Mouse (Mus musculus) liver, postnatal 0 days (tissue): ENCODE results near the gene Wdr43. TPM values are rescaled to one million over a fixed set of nuclear protein-coding genes. Genes with fewer than 3 reads are reported as not detected.

Experiments used
- ATAC-seq: fragments of 200-750 bp; cut with Nextera tagmentation; 2 replicates; pipeline ENCODE4 v1.8.0; 2017; ENCODE audit warnings: mild to moderate bottlenecking, moderate library complexity
- DNase-seq: peaks from one replicate; pipeline ENCODE4 v3.0.0-alpha.2; 2016
- H3K27ac ChIP-seq: fragments of 300-500 bp; sonication (generic); 2 replicates; pipeline ENCODE4 v1.5.1; 2014; ENCODE audit warnings: antibody characterized with exemption, moderate library complexity, mild to moderate bottlenecking, low read depth
- H3K27me3 ChIP-seq: fragments of 300-500 bp; sonication (generic); 2 replicates; pipeline ENCODE4 v1.6.1; 2014; ENCODE audit warnings: low read length, control low read depth, mixed read lengths; ENCODE audit not compliant: insufficient read depth
- H3K36me3 ChIP-seq: fragments of 300-500 bp; sonication (generic); replicated peaks from 2 replicates; pipeline ENCODE4 v1.6.1; 2014; ENCODE audit warnings: mild to moderate bottlenecking, control low read depth, low read length, moderate library complexity, mixed read lengths; ENCODE audit not compliant: insufficient read depth
- H3K4me1 ChIP-seq: fragments of 300-500 bp; sonication (generic); 2 replicates; pipeline ENCODE4 v1.6.1; 2014; ENCODE audit warnings: antibody characterized with exemption, mild to moderate bottlenecking, control low read depth; ENCODE audit not compliant: insufficient read depth
- H3K4me2 ChIP-seq: fragments of 300-500 bp; sonication (generic); 2 replicates; pipeline ENCODE4 v1.6.1; 2014; ENCODE audit warnings: low read depth, mild to moderate bottlenecking, low read length, moderate library complexity, mixed read lengths
- H3K4me3 ChIP-seq: fragments of 300-500 bp; sonication (generic); 2 replicates; pipeline ENCODE4 v1.5.1; 2014; ENCODE audit warnings: low read depth, low read length
- H3K9ac ChIP-seq: fragments of 300-500 bp; sonication (generic); replicated peaks from 2 replicates; pipeline ENCODE4 v1.6.1; 2014; ENCODE audit warnings: mild to moderate bottlenecking, moderate library complexity
- H3K9me3 ChIP-seq: fragments of 300-500 bp; sonication (generic); 2 replicates; pipeline ENCODE4 v1.6.1; 2016; ENCODE audit warnings: mild to moderate bottlenecking, control low read depth, low read length, mixed read lengths
- CTCF ChIP-seq: sonication (generic); IDR thresholded peaks from 2 replicates; pipeline ENCODE4 v1.5.1; 2016; ENCODE audit warnings: antibody characterized with exemption, low read depth
- EP300 ChIP-seq: IDR thresholded peaks from 2 replicates; pipeline ENCODE4 v1.6.1; 2016; ENCODE audit warnings: antibody characterized with exemption, low read depth, mild to moderate bottlenecking
- WGBS: fragments of 180-500 bp; shearing (Covaris S2); extraction: QIAGEN DNeasy Blood & Tissue Kit; methylation state at CpG from one replicate; pipeline ENCODE4 v1.1.7; 2014; ENCODE audit not compliant: insufficient replicate concordance; 5-methylcytosine and 5-hydroxymethylcytosine counted together
- polyA plus RNA-seq: library from polyadenylated mRNA; unstranded; fragments of >200 nt; fragmentation: Nextera tagmentation; extraction: Ambion mirVana; gene quantifications from 2 replicates; pipeline ENCODE4 v1.2.1, GENCODE M21; 2015

Gene Wdr43
- polyA plus RNA-seq, 1 experiment from 2014 or later: 22.6 TPM

DNA sequence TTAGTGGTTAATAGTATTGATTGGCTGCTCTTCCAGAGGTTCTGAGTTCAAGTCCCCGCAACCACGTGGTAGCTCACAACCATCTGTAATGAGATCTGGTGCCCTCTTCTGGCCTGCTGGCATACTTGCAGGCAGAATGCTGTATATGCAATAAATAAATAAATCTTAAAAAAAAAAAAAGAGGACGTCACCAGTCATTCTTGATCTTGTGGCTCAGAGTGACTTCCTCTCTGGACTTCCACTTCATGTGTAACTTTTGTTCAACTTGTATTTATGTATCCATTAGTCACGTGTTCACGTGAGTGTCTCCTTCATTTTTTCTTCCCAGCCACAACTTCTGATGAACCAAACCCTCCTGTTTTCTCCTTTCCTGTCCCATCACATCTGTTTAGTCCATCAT lies 53.8 kb downstream of the Wdr43 start:
- no peak overlapping the region for H3K27ac ChIP-seq
- no peaks in the 10 kb centered on the region for H3K4me1 ChIP-seq
- WGBS: 54% methylated on average over 5 of the region's 5 CpGs
- H3K36me3 ChIP-seq: no peaks in the 10 kb centered on the region
- DNase-seq (no peak), ATAC-seq (no peak)
- H3K9me3 ChIP-seq: no peaks in the 10 kb centered on the region
- no peak overlapping the region for H3K9ac ChIP-seq
- H3K4me3 ChIP-seq: no peak overlapping the region
- H3K4me2 ChIP-seq: no peak overlapping the region
- no peaks in the 10 kb centered on the region for H3K27me3 ChIP-seq
- TF ChIP-seq EP300: no peak
- peak; percentile 40 for TF ChIP-seq CTCF

GRCm38 (mm10) chr17:71671840-71672546 lies 56.3 kb downstream of the Wdr43 start:
- H3K27ac ChIP-seq: no peak overlapping the region
- ATAC-seq (no peak), DNase-seq (peak; percentile 60)
- no peaks in the 10 kb centered on the region for H3K9me3 ChIP-seq
- no peak overlapping the region for H3K4me2 ChIP-seq
- TF ChIP-seq EP300: no peak
- peak; percentile 59 for TF ChIP-seq CTCF
- no peaks in the 10 kb centered on the region for H3K4me1 ChIP-seq
- no peaks in the 10 kb centered on the region for H3K27me3 ChIP-seq
- H3K4me3 ChIP-seq: no peak overlapping the region
- H3K9ac ChIP-seq: no peak overlapping the region
- 56% methylated on average over 17 of the region's 17 CpGs for WGBS
- H3K36me3 ChIP-seq: no peaks in the 10 kb centered on the region

GRCm38 (mm10) chr17:71673092-71673491 lies 57.4 kb downstream of the Wdr43 start, which contains the start of gene Togaram2:
Gene Togaram2 (plus strand): TSS chr17:71673261.
- WGBS: 68% methylated on average over 9 of the region's 9 CpGs
- no peaks in the 10 kb centered on the region for H3K9me3 ChIP-seq

DNA sequence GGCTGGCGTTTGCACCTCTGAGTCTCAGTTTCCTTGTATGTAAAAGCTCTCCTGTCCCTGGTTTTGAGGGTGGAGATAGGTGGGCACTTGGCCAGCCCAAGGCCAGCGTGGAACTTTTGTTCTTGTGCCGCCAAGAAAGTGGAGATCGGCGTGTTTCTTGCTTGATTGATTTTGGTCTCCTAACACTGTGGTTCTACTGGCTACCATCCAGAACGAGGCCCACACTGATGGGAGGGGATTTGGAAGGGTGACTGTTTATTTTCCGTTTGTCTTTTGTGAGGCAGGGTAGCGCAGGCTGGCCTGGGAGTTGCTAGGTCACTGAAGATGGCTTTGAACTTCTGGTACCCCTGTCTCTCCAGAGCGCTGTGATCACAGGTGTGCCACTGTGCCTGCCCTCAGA lies 58.2 kb downstream of the Wdr43 start:
- Histone ChIP-seq H3K9ac (no peak overlapping the region), H3K4me1 (no peaks in the 10 kb centered on the region), H3K4me3 (no peak overlapping the region), H3K9me3 (no peaks in the 10 kb centered on the region), H3K27me3 (no peaks in the 10 kb centered on the region), H3K27ac (no peak overlapping the region), H3K36me3 (no peaks in the 10 kb centered on the region), H3K4me2 (no peak overlapping the region)
- no peak for ATAC-seq
- no peak for DNase-seq
- WGBS: 72% methylated on average over 9 of the region's 9 CpGs
- TF ChIP-seq EP300: no peak

More at GRCm38 (mm10) chr17:71673092-71673491, 57.4 kb downstream of the Wdr43 start, which contains the start of gene Togaram2:
- H3K4me2 ChIP-seq: no peak within 1 kb of the TSS
- no peak within 1 kb of the TSS for H3K27ac ChIP-seq
- H3K4me1 ChIP-seq: no peaks in the 10 kb centered on the region
- H3K27me3 ChIP-seq: no peaks in the 10 kb centered on the region
- no peak within 1 kb of the TSS for H3K9ac ChIP-seq
- DNase-seq (no peak), ATAC-seq (no peak)
- TF ChIP-seq CTCF: no peak
- no peak for TF ChIP-seq EP300
- H3K36me3 ChIP-seq: no peaks in the 10 kb centered on the region
- H3K4me3 ChIP-seq: no peak within 1 kb of the TSS

GRCm38 (mm10) chr17:71674886-71675285 lies 59.2 kb downstream of the Wdr43 start:
- H3K36me3 ChIP-seq: no peaks in the 10 kb centered on the region
- H3K4me3 ChIP-seq: no peak overlapping the region
- WGBS: 88% methylated on average over 18 of the region's 18 CpGs
- no peaks in the 10 kb centered on the region for H3K9me3 ChIP-seq
- no peaks in the 10 kb centered on the region for H3K27me3 ChIP-seq
- H3K27ac ChIP-seq: no peak overlapping the region
- H3K4me1 ChIP-seq: no peaks in the 10 kb centered on the region
- no peak overlapping the region for H3K4me2 ChIP-seq
- no peak overlapping the region for H3K9ac ChIP-seq
- no peak for TF ChIP-seq CTCF
- no peak for TF ChIP-seq EP300
- ATAC-seq: no peak
- DNase-seq: no peak

GRCm38 (mm10) chr17:71681666-71682065 lies 66.0 kb downstream of the Wdr43 start:
- Histone ChIP-seq H3K27ac (no peak overlapping the region), H3K9me3 (no peaks in the 10 kb centered on the region), H3K27me3 (no peaks in the 10 kb centered on the region), H3K4me1 (no peaks in the 10 kb centered on the region), H3K9ac (no peak overlapping the region), H3K36me3 (no peaks in the 10 kb centered on the region), H3K4me2 (no peak overlapping the region), H3K4me3 (no peak overlapping the region)
- TF ChIP-seq EP300 (no peak), CTCF (no peak)
- ATAC-seq (no peak), DNase-seq (no peak)
- WGBS: 82% methylated on average over 14 of the region's 14 CpGs
